Mouse (Mus musculus) spleen, postnatal 14 days (tissue): ENCODE measurements around the gene Trmt44.

Experiments
- DNase-seq, 2 experiments: peaks; one replicate each; pipeline ENCODE4 v3.0.0; 2021 to 2022; ENCODE audit warnings: low spot score in 2 of 2

Gene Trmt44

DNA sequence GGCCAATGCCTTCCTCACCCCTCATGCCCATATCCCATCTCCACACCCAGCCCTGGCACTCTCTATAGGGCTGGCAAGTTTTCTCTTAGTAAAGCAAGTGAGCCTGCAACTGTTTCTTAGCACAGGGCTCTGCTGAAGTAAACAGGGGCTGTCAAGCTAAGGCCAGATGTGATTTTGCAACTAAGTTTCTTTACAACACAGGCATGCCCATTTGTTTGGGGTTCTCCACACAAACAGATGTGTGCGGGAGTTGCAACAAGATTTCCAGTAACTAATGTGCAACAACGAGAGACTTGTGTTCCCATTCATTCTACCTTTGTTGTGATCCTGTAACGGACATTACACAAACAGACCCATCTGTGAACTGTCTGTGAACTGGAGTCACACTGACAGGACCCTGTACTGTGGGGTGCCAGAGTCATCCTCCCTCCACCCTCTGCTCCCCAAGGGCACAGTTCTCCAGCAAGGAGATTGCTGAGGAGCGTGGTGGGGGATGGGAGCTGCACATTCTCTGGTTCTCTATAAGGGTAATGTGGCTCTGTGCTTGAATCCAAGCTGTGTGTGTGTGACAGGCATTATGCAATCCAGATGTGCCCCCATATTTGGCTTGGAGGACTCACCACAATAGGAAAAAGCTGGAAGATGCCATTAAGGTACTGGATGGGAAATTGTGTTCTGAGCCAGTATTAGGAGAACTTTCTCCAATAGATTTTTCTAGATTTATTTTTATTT lies 33.6 kb downstream of the Trmt44 start:
- no peak for DNase-seq

DNA sequence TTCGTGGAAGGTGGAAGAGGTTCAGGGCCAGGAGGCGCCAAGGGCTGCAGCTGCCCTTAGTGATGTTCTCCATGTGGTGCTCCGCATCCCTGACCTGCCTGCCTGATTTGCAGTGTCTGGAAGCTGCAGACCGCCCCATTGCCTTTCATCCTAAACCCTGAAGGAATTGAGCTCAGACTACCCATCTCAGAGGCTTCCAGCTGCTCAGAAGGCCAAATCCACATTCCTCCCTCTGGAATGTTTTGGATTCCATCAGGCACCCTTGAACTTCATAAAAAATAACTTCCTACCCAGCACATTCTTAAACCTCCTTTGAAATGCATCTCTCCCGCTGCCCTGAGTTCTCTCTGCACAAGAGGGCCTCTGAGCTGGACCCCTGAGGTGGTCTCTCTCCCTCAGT lies 34.3 kb downstream of the Trmt44 start:
- no peak for DNase-seq

DNA sequence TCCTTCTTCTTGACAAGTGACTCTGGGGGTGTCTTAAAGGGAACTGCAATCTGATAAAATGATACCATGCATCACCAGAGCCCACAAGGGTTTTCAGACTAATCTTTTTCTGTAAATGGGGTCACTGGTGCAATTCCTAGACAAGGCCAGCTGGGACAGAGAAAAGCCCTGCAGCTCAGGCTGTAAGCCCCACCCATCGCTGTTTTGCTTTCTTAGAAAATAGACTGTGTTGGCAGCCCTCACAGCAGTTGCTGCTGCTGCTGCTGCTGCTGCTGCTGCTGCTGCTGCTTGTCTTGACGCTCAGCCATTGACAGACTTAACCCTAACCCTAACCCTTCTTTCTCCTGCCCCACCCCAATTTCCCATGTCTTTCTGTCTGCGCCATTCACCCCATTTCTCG lies 35.3 kb downstream of the Trmt44 start:
- no peak for DNase-seq

DNA sequence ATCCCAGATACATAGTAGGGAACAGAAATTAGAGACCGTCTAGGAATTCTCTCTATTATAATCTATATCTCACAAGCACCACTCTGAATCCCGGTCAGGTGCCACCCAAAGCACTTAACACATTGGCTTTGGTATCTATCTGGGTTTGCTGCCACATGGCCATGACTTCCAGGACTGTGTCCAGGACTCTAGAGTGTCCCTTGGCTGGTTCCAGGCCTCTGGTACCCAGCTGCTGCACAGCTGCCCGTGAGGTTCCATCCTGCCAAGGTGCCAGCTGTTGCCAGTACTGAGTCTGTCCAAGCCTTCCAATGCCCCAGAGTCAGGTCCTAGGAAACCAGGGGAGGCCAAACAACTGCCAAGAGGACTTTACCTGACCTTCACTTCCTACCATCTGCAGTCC lies 36.8 kb downstream of the Trmt44 start:
- no peak for DNase-seq

DNA sequence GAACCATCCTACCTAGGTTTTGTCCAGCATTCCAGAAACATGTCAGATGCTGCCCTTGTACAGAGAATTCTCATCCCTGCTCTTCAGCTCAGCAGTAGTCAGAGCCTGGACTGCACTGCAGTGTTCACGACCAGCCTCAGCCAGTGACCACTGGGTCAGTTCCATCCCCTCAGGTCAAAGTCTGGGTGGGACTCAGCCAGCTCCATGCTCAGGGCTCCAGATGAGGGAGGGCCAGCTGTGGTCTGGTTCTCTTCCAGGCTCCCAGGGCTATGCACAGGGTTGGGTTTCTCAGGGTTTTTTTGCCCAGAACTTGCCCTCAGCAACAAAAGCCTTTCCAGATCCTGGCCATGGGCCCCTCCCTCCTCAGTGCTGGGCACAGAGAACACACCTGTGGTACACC lies 37.4 kb downstream of the Trmt44 start:
- no peak for DNase-seq

DNA sequence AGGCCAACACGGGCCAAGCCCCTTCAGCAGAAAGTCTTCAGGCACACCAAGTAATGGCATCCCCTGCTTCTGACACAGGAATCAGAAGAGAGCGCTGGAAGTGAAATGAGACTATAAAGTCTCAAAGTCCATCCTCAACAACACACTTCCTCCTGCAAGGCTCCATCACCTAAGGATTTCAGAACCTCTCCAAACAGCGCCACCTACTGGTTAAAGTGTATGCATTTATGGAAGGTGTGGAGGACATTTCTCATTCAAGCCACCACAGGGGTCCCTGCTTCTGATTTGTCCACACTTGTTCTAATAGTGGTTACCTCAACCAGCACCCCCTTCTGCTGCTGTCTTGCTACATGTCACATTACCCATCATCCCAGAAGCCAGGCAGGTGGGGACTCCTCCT lies 38.6 kb downstream of the Trmt44 start:
- DNase-seq = no peak

DNA sequence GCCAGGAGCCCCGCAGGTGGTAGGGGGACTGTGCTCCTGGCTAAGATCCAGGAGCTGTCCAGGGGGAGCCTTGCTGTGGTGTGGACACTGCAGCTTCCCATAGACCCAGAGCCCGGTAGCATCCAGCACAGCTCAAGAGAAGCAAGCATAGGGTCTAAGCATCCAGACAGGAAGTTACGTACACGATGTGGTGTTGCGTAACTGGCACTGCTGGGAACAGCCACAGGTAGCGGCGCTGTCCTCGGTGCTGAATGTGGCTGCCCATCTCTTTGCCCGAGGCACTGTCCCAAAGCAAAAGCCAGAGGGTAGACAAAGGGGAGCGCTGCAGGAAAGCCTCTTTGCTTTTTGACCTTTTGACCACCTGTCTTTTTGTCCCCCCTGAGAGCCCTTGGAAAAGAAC lies 43.3 kb downstream of the Trmt44 start:
- DNase-seq = no peak

DNA sequence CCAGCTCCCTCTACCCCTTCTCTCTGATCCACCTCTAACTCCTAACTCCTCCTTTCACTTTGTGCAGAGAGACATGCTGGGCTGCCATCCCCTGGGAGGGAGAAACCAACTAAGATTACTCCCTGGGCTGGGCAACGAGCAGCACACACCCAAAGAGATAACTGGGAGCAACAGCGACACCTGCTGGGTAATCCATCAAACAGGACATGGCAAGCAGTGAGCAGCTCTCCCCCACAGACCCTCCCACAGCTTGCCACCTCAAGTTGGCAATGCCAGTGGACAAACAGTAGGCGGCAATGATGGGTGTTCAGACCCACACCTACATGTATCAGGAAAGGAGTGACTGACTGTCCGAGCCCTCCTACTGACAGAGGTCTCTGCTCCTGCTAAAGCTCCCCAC lies 44.4 kb downstream of the Trmt44 start:
- peak in 1 of 2 experiments; percentile 24 for DNase-seq

DNA sequence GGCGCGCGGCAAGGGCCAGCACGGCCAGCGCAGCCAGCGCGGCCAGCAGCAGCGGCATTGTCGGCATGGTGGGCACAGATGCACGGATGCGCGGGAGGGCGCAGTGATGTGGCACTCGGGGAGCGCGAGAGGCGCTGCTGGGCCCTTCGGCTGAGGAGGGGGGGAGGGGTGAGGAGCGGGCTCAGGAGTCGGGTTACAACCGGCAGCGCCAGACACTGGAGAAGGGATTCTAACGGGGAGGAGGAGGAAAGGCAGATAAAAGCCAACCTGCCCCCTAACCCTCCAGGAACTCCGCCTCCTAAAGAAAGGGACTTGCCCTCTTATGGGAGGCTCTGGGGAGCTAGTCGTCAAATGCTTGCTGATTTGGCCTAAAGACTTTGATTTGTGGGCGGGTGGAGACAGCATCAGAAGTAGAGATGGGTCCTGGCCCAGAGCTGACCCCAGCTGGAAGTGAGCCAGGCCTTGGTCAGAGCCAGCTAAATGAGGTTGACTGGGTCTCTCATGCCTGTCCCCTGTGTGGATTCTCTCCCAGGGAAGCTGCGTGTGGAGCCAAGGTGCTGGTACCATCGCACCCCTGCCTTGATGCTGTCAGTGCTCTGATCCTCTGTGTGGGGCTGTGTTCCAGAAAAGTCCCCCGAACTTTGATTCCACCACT lies 49.3 kb downstream of the Trmt44 start, which contains the start of gene Cpz:
Gene Cpz (minus strand): TSS at position 230 of the 655 bp plus-strand sequence.
- DNase-seq = no peak

DNA sequence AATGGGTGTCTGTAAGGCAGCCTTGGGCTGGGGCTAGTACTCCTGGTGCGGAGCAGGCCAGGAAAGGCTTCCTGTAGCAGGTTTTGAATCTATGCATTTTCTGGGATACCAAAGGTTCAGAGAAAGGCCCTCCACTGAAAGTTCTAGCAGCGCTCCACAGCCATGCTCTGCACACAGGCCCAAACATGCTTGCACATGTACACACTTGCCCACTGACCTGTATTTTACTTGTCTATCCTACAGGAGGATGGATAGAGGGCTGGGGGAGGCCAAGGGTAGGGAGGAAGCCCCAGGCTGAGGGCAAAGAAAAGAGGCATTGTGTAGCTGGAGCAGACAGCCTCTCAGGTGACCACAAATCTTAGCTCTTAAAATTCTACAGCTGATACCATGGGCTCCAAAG lies 50.5 kb downstream of the Trmt44 start:
- no peak for DNase-seq

DNA sequence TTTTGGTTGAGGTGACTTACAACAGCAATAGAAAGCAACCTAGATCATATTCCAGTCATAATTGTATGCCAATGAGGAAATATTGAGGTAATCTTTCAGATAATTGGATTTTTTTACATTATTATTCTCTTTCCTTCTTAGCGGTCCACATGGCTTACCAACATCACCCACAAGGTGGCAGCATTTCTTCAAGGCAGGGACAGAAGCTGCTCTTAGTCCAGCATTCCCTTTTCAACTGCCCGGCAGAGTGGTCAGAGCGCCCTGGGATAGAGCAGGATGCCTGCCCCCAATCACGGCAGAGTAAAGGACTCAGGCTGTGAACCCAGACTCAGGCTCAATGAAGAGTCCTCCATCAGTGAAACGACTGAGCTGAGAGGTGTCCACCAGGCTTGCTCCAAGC lies 51.1 kb downstream of the Trmt44 start:
- peak in 1 of 2 experiments; percentile 22 for DNase-seq

DNA sequence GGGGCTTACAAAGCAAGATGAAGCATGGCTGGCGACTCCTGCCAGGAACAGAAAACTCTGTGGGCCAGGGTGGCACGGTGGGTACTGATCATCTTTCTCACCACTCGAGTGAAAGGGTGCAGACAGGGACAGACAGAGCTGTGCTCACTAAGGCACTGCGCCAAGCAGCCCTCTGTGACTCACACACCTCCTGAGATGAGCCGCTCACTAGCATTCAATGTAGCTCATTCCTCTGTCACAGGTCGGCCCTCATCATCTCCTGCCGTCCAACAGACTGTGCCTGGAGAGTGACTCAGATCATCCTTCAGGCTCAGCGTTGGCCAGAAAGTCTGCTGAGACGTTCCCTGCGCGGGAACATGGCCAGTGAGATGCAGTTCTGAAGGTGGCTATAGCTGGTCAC lies 58.1 kb downstream of the Trmt44 start:
- no peak for DNase-seq

DNA sequence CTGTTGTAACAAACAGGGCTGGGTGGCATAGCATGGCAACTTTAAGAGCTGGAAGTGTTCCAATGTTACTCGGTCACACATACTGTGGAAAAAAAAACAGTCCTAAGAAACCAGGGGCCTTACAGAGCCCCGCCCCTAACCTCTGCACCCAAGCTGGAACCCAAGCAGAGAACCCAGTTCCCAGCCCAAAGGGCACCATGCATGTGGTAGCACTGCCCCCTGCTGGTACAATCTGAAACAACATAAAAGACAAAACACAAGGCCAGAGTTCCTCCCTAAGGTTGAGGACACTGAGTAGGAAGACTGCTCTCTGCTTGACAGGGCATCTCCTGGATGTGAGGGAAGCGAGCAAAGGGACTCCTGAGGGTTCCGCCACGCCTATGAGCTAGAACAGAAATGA lies 64.3 kb downstream of the Trmt44 start:
- DNase-seq = peak in 1 of 2 experiments; percentile 10
